Mouse (Mus musculus) embryonic stem cell, embryonic (primary cell): ENCODE measurements around the gene Lonrf2.

Experiments used
- CTCF ChIA-PET, 4 experiments: fragments of 300-600 bp in 2 of 4; fragments of 350-600 bp in 2 of 4; sonication (Branson Sonifier 250); formaldehyde crosslinking; loops; one replicate each; lab custom pipeline; 2022; ENCODE audit warnings: inconsistent platforms in 2 of 4; lab: Charles Lee
- POLR2A ChIA-PET, 4 experiments: fragments of 300-600 bp in 2 of 4; fragments of 350-600 bp in 2 of 4; sonication (Branson Sonifier 250); formaldehyde crosslinking; loops; one replicate each; lab custom pipeline; 2022; ENCODE audit warnings: antibody characterized with exemption in 4 of 4, inconsistent platforms in 1 of 4; lab: Charles Lee

The Lonrf2 gene

DNA sequence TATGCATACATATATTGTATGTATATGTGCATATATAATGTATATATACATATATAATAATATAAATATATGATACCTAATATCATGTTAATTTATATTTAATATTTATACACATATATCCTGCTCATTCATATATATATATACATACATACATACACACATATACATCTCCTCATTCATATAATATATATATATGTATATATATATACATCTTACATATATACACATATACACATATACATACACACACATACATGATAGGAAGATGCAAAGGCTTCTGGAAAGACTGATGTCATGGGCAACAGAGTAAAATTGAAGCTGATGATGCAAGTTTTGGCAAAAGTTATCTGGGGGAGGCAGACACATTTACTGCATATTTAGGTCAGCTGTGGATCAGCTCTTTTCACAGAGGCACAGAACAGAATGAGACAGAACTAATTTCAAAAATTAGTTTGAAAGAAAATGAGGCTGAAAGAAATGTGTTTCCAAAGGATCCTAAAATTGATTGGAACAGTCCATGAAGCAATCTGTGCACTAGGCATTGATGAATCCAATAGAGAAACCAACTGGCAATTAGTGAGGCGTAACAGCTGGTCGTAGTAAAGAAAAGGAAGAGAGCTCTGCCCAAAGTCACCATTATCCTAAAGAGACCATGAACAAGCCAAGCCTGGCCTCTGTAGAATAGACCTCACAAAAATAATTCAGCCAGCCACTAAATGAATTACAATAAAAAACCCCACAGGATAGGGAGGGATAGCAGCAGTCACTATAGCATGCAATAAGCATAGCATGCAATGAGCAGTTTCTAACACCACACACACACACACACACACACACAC is 12.2 kb upstream of the Lonrf2 start:
- POLR2A ChIA-PET, result interaction anchor here in 1 of 4 experiments (1.7 kb wide), 1 partner anchor 25 kb away, joined by 4 read pairs; no protein-coding TSS in a partner anchor
- CTCF ChIA-PET, result interaction anchor here in 2 of 4 experiments (0.8 to 0.9 kb wide), 2 partner anchors 14 to 663 kb away, joined by 3 to 4 read pairs; no protein-coding TSS in a partner anchor

DNA sequence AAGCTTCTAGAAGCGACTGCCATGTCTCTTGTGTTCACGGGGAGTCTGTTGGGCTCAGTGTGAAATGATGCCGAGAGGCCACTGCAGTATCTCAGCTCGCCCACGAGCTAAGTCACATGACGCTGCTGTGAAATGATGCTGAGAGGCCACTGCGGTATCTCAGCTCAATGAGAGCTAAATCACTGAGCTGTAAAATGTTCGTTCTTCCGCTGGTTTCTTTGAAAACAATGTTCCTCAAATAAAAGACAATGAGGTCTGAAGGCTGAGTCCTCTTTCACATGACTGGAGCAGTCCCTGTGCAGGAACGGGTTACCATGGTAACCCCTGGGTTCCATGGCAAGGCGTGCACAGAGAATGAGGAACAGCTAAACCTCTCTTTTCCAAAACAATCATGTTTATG is 11.5 kb upstream of the Lonrf2 start:
- CTCF ChIA-PET, result interaction anchor here in 2 of 4 experiments (0.8 to 0.9 kb wide), 2 partner anchors 13 to 663 kb away, joined by 3 to 4 read pairs; no protein-coding TSS in a partner anchor
- POLR2A ChIA-PET, result interaction anchor here in 1 of 4 experiments (1.7 kb wide), 1 partner anchor 24 kb away, joined by 4 read pairs; no protein-coding TSS in a partner anchor

GRCm38 (mm10) chr1:38843275-38843674 is 6.8 kb upstream of the Lonrf2 start:
- POLR2A ChIA-PET, result interaction anchor here in 1 of 4 experiments (0.6 kb wide), 1 partner anchor 45 kb away, joined by 3 read pairs; no protein-coding TSS in a partner anchor

DNA sequence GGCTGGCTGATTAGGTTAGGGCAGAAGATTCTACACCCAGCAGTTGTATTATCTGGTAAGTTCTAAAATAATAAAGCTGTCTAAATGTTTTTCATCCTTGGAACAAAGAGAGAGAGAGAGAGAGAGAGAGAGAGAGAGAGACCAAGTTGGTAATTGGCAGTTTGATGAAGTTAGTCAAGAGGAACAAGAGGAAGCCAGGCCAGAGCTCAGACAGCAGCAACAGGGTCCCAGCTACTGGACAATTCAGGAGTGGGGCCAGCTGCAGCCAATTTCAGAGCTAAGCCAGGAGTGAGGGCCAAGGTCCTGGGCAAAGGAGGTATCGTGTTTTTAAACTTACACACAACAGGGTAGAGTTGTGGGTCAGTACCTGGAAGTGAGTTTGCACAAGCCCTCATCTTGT is 6.3 kb upstream of the Lonrf2 start:
- ChIA-PET CTCF (interaction anchor here in 3 of 4 experiments (0.7 kb wide), 3 partner anchors 94 to 954 kb away, joined by 3 to 5 read pairs (median 3); no protein-coding TSS in a partner anchor), POLR2A (interaction anchor here in 1 of 4 experiments (0.6 kb wide), 1 partner anchor 45 kb away, joined by 3 read pairs; no protein-coding TSS in a partner anchor)

More at GRCm38 (mm10) chr1:38843275-38843674, 6.8 kb upstream of the Lonrf2 start:
- CTCF ChIA-PET, result interaction anchor here in 1 of 4 experiments (0.7 kb wide), 1 partner anchor 94 kb away, joined by 3 read pairs; no protein-coding TSS in a partner anchor

- CTCF ChIA-PET, result no interaction called here
Observed at GRCm38 (mm10) chr1:38839944-38840343, 3.4 kb upstream of the Lonrf2 start.

GRCm38 (mm10) chr1:38835568-38836476 is 689 bp downstream of the Lonrf2 start:
- CTCF ChIA-PET, result no interaction called here

More at GRCm38 (mm10) chr1:38839944-38840343, 3.4 kb upstream of the Lonrf2 start:
- POLR2A ChIA-PET, result no interaction called here

GRCm38 (mm10) chr1:38834899-38835298 is 1.6 kb downstream of the Lonrf2 start:
- ChIA-PET CTCF (interaction anchor here (0.6 to 1.5 kb wide), 8 partner anchors 11 to 693 kb away, joined by 3 to 5 read pairs (median 3); no protein-coding TSS in a partner anchor), POLR2A (interaction anchor here in 1 of 4 experiments (0.6 to 0.9 kb wide), 2 partner anchors 12 to 179 kb away, joined by 3 read pairs; no protein-coding TSS in a partner anchor)

More at GRCm38 (mm10) chr1:38835568-38836476, 689 bp downstream of the Lonrf2 start:
- POLR2A ChIA-PET, result interaction anchor here in 3 of 4 experiments (0.6 to 1.1 kb wide), 4 partner anchors 10 to 817 kb away, joined by 3 to 5 read pairs (median 4); no protein-coding TSS in a partner anchor

DNA sequence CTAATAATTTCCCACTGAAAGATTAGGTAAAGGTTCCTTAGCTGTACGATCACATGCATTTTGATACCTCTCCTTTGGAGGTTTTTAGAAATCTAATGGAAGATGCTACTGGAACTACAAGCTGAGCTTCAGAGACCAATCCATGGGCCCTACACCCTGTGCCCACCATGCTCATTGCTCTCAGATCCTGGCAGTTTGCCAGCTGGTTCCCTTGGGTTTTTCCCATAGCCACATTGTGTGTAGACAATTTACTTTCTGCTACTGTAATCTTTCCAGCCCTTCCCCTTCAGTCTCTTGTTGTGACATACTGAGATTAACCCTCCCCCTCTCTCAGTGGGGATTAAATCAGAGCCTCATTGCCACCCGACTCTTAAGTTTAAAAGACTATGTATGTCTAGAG is 11.6 kb downstream of the Lonrf2 start:
- POLR2A ChIA-PET, result no interaction called here
- CTCF ChIA-PET, result interaction anchor here in 2 of 4 experiments (0.6 to 1.9 kb wide), 3 partner anchors 10 to 35 kb away, joined by 3 to 6 read pairs (median 5); no protein-coding TSS in a partner anchor

- POLR2A ChIA-PET, result interaction anchor here in 2 of 4 experiments (0.5 to 1.4 kb wide), 7 partner anchors 10 to 380 kb away, joined by 3 to 5 read pairs (median 3); partner anchors contain the start of gene Lonrf2 (in 1 of the 2)
- CTCF ChIA-PET, result interaction anchor here (0.6 to 1.9 kb wide), 9 partner anchors 10 to 606 kb away, joined by 3 to 6 read pairs (median 4); no protein-coding TSS in a partner anchor
Observed at GRCm38 (mm10) chr1:38823851-38824250, 12.7 kb downstream of the Lonrf2 start.

DNA sequence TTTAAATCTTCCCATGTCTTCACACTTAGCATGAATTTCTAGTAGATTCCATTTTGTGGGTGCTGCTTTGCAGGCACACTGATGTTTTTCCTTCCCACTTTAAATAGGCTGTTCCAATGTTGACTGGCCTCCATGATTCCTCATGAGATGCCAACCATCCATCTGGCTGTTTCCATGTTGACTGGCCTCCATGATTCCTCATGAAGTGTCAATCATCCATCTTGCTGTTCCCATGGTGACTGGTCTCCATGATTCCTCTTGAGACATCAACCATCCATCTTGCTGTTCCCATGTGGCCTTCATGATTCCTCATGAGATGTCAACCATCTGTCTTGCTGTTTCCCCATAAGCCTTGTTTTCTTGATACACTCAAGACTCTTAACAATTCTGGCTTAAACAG is 16.8 kb downstream of the Lonrf2 start:
- ChIA-PET POLR2A (no interaction called here), CTCF (no interaction called here)

DNA sequence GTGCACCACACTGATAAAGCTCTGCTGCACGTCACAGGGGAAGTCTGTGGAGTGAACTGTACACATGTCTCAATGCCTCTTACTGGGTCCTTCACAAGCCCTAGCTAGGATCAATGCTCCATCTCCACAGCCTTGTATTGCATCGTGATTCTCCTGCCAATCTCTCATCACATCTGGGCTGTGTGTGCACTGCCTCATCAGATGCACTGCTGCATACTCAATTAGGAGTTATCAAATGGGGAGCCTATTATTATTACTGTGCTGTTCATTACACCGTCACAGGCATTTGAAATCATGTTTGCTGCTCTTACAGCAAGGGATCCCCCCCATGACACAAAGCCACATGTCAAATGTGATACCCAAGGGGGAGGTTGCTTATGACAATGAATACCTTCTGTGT is 18.8 kb downstream of the Lonrf2 start:
- CTCF ChIA-PET, result interaction anchor here in 1 of 4 experiments (1.3 kb wide), 1 partner anchor 19 kb away, joined by 3 read pairs; no protein-coding TSS in a partner anchor

DNA sequence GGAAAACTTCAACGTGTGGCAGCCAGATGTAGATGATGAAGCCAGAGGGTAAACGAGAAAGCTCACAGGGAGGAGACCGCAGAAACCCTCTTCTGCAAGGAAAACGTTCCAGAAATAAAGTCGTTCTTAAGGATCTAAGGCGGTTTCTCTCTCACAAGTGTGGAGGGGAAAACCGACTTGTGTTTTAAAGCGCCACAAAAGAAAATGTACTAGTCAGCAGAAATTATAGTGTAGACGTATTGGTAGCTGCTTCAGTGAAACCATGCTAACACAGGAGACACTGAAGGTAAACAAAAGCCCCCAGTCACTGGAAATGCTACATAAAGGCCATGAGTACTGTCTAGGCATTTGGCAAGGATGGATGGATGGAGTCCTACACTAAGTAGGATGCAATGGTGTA is 19.2 kb downstream of the Lonrf2 start:
- ChIA-PET CTCF (interaction anchor here in 1 of 4 experiments (1.3 kb wide), 1 partner anchor 18 kb away, joined by 3 read pairs; no protein-coding TSS in a partner anchor), POLR2A (no interaction called here)

More for the DNA sequence above, 18.8 kb downstream of the Lonrf2 start:
- POLR2A ChIA-PET, result no interaction called here

DNA sequence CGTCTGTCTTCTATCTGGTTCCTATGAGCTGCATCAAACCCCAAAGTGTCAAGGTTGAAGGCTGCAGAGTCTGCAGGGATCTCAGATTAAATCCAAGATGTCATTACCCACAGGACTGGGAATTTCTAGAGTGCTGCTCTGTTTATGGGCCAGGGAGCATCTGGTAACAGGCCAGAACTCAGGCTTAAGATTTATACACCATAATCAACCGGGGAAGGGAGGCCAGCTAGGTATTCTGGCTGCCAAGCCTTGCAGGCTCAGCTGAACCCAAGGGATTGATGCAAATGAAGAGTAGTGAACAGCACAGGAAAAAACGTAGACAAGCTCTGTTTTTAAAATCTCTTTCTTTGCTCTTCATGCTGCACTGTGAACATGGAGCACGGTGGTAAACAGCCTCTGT is 20.2 kb downstream of the Lonrf2 start:
- POLR2A ChIA-PET, result no interaction called here
- CTCF ChIA-PET, result interaction anchor here in 1 of 4 experiments (1.3 kb wide), 1 partner anchor 17 kb away, joined by 3 read pairs; no protein-coding TSS in a partner anchor

DNA sequence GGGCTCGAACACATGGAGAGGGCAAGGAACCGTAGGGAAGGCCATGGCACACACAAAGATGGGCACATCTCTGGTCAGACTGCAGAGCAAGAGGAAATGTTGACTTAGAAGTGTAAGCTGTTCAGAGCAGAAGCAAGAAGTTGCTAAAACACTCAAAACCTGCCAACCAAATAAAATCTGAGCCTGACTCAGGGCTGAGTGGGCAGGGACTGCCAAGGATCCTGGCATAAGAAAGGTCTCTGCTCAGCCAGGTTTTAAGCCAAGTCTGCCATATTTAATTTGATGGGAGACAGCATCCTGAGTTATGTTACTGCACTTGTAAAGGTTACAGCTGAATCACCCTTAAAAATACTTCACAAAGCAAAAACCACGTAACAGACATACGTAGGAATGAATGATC is 29.4 kb downstream of the Lonrf2 start:
- POLR2A ChIA-PET, result no interaction called here

GRCm38 (mm10) chr1:38800402-38800801 is 36.1 kb downstream of the Lonrf2 start:
- POLR2A ChIA-PET, result no interaction called here
- CTCF ChIA-PET, result interaction anchor here in 2 of 4 experiments (0.6 to 3.9 kb wide), 2 partner anchors 13 kb away, joined by 3 to 17 read pairs; no protein-coding TSS in a partner anchor

More for the DNA sequence above, 29.4 kb downstream of the Lonrf2 start:
- CTCF ChIA-PET, result interaction anchor here in 1 of 4 experiments (0.8 kb wide), 1 partner anchor 20 kb away, joined by 3 read pairs; no protein-coding TSS in a partner anchor

GRCm38 (mm10) chr1:38799304-38799703 is 37.2 kb downstream of the Lonrf2 start:
- CTCF ChIA-PET, result interaction anchor here (0.5 to 3.9 kb wide), 29 partner anchors 9 to 1947 kb away, joined by 3 to 17 read pairs (median 4); no protein-coding TSS in a partner anchor
- POLR2A ChIA-PET, result interaction anchor here in 1 of 4 experiments (1.1 kb wide), 1 partner anchor 11 kb away, joined by 3 read pairs; no protein-coding TSS in a partner anchor

GRCm38 (mm10) chr1:38796936-38797335 is 39.6 kb downstream of the Lonrf2 start:
- ChIA-PET POLR2A (interaction anchor here in 1 of 4 experiments (0.6 kb wide), 1 partner anchor 672 kb away, joined by 3 read pairs; no protein-coding TSS in a partner anchor), CTCF (interaction anchor here in 2 of 4 experiments (0.6 to 2.2 kb wide), 4 partner anchors 9 to 138 kb away, joined by 3 to 7 read pairs (median 4); no protein-coding TSS in a partner anchor)
